Mouse (Mus musculus): Measurements from ENCODE around the gene Jazf1. TPM values are rescaled to one million over a fixed set of nuclear protein-coding genes. Genes with fewer than 3 reads are reported as not detected.

Jazf1 gene
- polyA plus RNA-seq, 1 experiment from 2014 or later: 3.0 TPM

- no peak overlapping the region for H3K9ac ChIP-seq (ENCODE audit: low read depth, low read length)
- WGBS (ENCODE audit: insufficient replicate concordance): 54% methylated on average over 8 of the region's 8 CpGs
These were observed 343.5 kb downstream of the Jazf1 start for GRCm38 (mm10) chr6:52724805-52725439.

More at GRCm38 (mm10) chr6:52724805-52725439, 343.5 kb downstream of the Jazf1 start:
- H3K27ac ChIP-seq (ENCODE audit: low read length): no peak overlapping the region
- H3K27me3 ChIP-seq (ENCODE audit: control insufficient read depth, insufficient read depth, low read depth, low read length): no peaks in the 10 kb centered on the region
- no peak overlapping the region for H3K4me3 ChIP-seq (ENCODE audit: low read depth, low read length)
- no peak overlapping the region for H3K4me2 ChIP-seq (ENCODE audit: low read depth, low read length)
- ATAC-seq (ENCODE audit: low read depth): no peak
- peaks cover 2% of the 10 kb centered on the region; the same call in 1 of the 2 replicates for H3K4me1 ChIP-seq (ENCODE audit: control insufficient read depth, low read depth, low read length)
- H3K9me3 ChIP-seq (replicated peaks; ENCODE audit: control insufficient read depth, low read length): no peaks in the 10 kb centered on the region
- H3K36me3 ChIP-seq (ENCODE audit: control insufficient read depth, insufficient read depth): peaks cover 12% of the 10 kb centered on the region

Other genes with a start within 250 kb of the Jazf1 start
- gene Creb5, start 218.6 kb upstream of the Jazf1 start, polyA plus RNA-seq (2015; fragmentation: Nextera tagmentation; extraction: Ambion mirVana): 0.15 and 0.24 TPM in 2 replicates

Measured in liver, embryonic 16.5 days (tissue).